Mouse (Mus musculus) thymus, adult 2 months (tissue): Measurements from ENCODE around the gene Egflam.

Experiments
- CTCF ChIP-seq: fragments of 200-500 bp; IDR thresholded peaks from 2 replicates; pipeline ENCODE4 v1.5.1; 2012; ENCODE audit warnings: mild to moderate bottlenecking, control low read depth, low read length, moderate library complexity, borderline replicate concordance; ENCODE audit not compliant: control insufficient read depth, poor library complexity, insufficient read depth; ENCODE audit errors: extremely low read depth
- POLR2A ChIP-seq: fragments of 200-500 bp; IDR thresholded peaks from 2 replicates; pipeline ENCODE4 v1.6.1; 2012; ENCODE audit warnings: mild to moderate bottlenecking, low read length, control low read depth, moderate library complexity; ENCODE audit not compliant: control insufficient read depth, poor library complexity, insufficient read depth; ENCODE audit errors: extremely low read depth

GRCm38 (mm10) chr15:7180576-7180975 is 217.6 kb downstream of the Egflam start:
- TF ChIP-seq POLR2A = no peak
- no peak for TF ChIP-seq CTCF
